Mouse (Mus musculus) neural tube, embryonic 14.5 days (tissue): ENCODE measurements around the gene Acot6. TPM values are rescaled to one million over a fixed set of nuclear protein-coding genes. Genes with fewer than 3 reads are reported as not detected.
A peak's percentile ranks its signal among the peaks of the same experiment; 100 is the strongest.
"Not testable (repeated sequence)": the region's sequence is repeated elsewhere in the genome, so short reads cannot be mapped to it uniquely, and the experiment has no call there.

Source experiments
- ATAC-seq: fragments of 200-750 bp; cut with Nextera tagmentation; 2 replicates; pipeline ENCODE4 v1.8.0; 2017; ENCODE audit warnings: low read depth, mild to moderate bottlenecking, moderate TSS enrichment, moderate library complexity
- H3K27ac ChIP-seq: fragments of 300-500 bp; sonication (generic); 2 replicates; pipeline ENCODE4 v1.5.1; 2014; ENCODE audit warnings: low read depth, mild to moderate bottlenecking, control low read depth, low read length, moderate library complexity, mixed read lengths
- H3K27me3 ChIP-seq: fragments of 300-500 bp; sonication (generic); 2 replicates; pipeline ENCODE4 v1.6.1; 2014; ENCODE audit warnings: low read length; ENCODE audit not compliant: control insufficient read depth, insufficient read depth
- H3K36me3 ChIP-seq: fragments of 300-500 bp; sonication (generic); 2 replicates; pipeline ENCODE4 v1.6.1; 2014; ENCODE audit warnings: low read length, mixed read lengths; ENCODE audit not compliant: control insufficient read depth, insufficient read depth
- H3K4me1 ChIP-seq: fragments of 300-500 bp; sonication (generic); 2 replicates; pipeline ENCODE4 v1.6.1; 2014; ENCODE audit warnings: low read length; ENCODE audit not compliant: control insufficient read depth, insufficient read depth
- H3K4me2 ChIP-seq: fragments of 300-500 bp; sonication (generic); 2 replicates; pipeline ENCODE4 v1.6.1; 2014; ENCODE audit warnings: mild to moderate bottlenecking, low read depth, low read length, control low read depth
- H3K4me3 ChIP-seq: fragments of 300-500 bp; sonication (generic); 2 replicates; pipeline ENCODE4 v1.5.1; 2014; ENCODE audit warnings: low read depth, low read length, control low read depth, mixed read lengths
- H3K9ac ChIP-seq: fragments of 300-500 bp; sonication (generic); replicated peaks from 2 replicates; pipeline ENCODE4 v1.6.1; 2014; ENCODE audit warnings: low read depth, mild to moderate bottlenecking, control low read depth, low read length, mixed read lengths
- H3K9me3 ChIP-seq: fragments of 300-500 bp; sonication (generic); 2 replicates; pipeline ENCODE4 v1.6.1; 2016; ENCODE audit warnings: low read length; ENCODE audit not compliant: control insufficient read depth
- WGBS: fragments of 180-500 bp; shearing (Covaris S2); extraction: QIAGEN DNeasy Blood & Tissue Kit; methylation state at CpG from one replicate; pipeline ENCODE4 v1.1.7; 2014; 5-methylcytosine and 5-hydroxymethylcytosine counted together
- polyA plus RNA-seq: library from polyadenylated mRNA; unstranded; fragments of >200 nt; fragmentation: Nextera tagmentation; extraction: Ambion mirVana; gene quantifications from 2 replicates; pipeline ENCODE4 v1.2.1, GENCODE M21; 2014

The Acot6 gene
- polyA plus RNA-seq, 1 experiment from 2014 or later, result 1.9 TPM

GRCm38 (mm10) chr12:84083842-84084241 lies 16.6 kb upstream of the Acot6 start:
- 92% methylated on average over 2 of the region's 2 CpGs for whole genome bisulfite sequencing
- H3K27ac ChIP-seq, result no peak overlapping the region
- no peaks in the 10 kb centered on the region for H3K27me3 ChIP-seq

GRCm38 (mm10) chr12:84084581-84084980 lies 15.9 kb upstream of the Acot6 start:
- no peaks in the 10 kb centered on the region for H3K4me1 ChIP-seq
- no peaks in the 10 kb centered on the region; the same call in 1 of the 2 replicates for H3K9me3 ChIP-seq
- no peaks in the 10 kb centered on the region for H3K27me3 ChIP-seq
- 93% methylated on average over 4 of the region's 4 CpGs for WGBS
- H3K4me3 ChIP-seq, result no peak overlapping the region
- H3K27ac ChIP-seq, result no peak overlapping the region
- ATAC-seq, result no peak
- H3K4me2 ChIP-seq, result no peak overlapping the region
- no peak overlapping the region for H3K9ac ChIP-seq
- no peaks in the 10 kb centered on the region for H3K36me3 ChIP-seq

More at GRCm38 (mm10) chr12:84083842-84084241, 16.6 kb upstream of the Acot6 start:
- H3K36me3 ChIP-seq, result no peaks in the 10 kb centered on the region
- H3K9ac ChIP-seq, result no peak overlapping the region
- no peaks in the 10 kb centered on the region for H3K4me1 ChIP-seq
- ATAC-seq, result no peak
- no peaks in the 10 kb centered on the region for H3K9me3 ChIP-seq
- no peak overlapping the region for H3K4me2 ChIP-seq
- H3K4me3 ChIP-seq, result no peak overlapping the region

- ATAC-seq, result not testable (repeated sequence)
Observed at GRCm38 (mm10) chr12:84094666-84095065, 5.8 kb upstream of the Acot6 start.

GRCm38 (mm10) chr12:84099605-84100004 lies 849 bp upstream of the Acot6 start:
- H3K27me3 ChIP-seq, result no peaks in the 10 kb centered on the region

More at GRCm38 (mm10) chr12:84094666-84095065, 5.8 kb upstream of the Acot6 start:
- not testable (repeated sequence) for H3K36me3 ChIP-seq, H3K4me1 ChIP-seq, H3K27ac ChIP-seq, H3K9ac ChIP-seq, H3K4me2 ChIP-seq, H3K27me3 ChIP-seq, H3K9me3 ChIP-seq, H3K4me3 ChIP-seq
- WGBS, result 92% methylated on average over 5 of the region's 5 CpGs

GRCm38 (mm10) chr12:84100071-84100470 lies 383 bp upstream of the Acot6 start:
- peak overlapping the region; percentile 60 for H3K4me2 ChIP-seq
- H3K27me3 ChIP-seq, result no peaks in the 10 kb centered on the region
- H3K9me3 ChIP-seq, result no peaks in the 10 kb centered on the region
- ATAC-seq, result no peak
- no peak overlapping the region for H3K27ac ChIP-seq
- no peaks in the 10 kb centered on the region for H3K36me3 ChIP-seq
- H3K4me1 ChIP-seq, result no peaks in the 10 kb centered on the region; the same call in 1 of the 2 replicates
- 28% methylated on average over 1 of the region's 1 CpGs for WGBS
- no peak overlapping the region; the same call in 1 of the 2 replicates for H3K4me3 ChIP-seq
- no peak overlapping the region for H3K9ac ChIP-seq

More at GRCm38 (mm10) chr12:84099605-84100004, 849 bp upstream of the Acot6 start:
- Histone ChIP-seq H3K36me3 (no peaks in the 10 kb centered on the region), H3K4me1 (no peaks in the 10 kb centered on the region; the same call in 1 of the 2 replicates), H3K27ac (no peak overlapping the region), H3K4me3 (no peak overlapping the region), H3K9me3 (no peaks in the 10 kb centered on the region), H3K9ac (no peak overlapping the region), H3K4me2 (no peak overlapping the region)
- ATAC-seq, result no peak
- 98% methylated on average over 2 of the region's 2 CpGs for WGBS

GRCm38 (mm10) chr12:84101493-84101845 lies 1.0 kb downstream of the Acot6 start:
- Histone ChIP-seq H3K4me2 (peak overlapping the region; percentile 60), H3K9me3 (no peaks in the 10 kb centered on the region), H3K9ac (no peak overlapping the region), H3K27me3 (no peaks in the 10 kb centered on the region), H3K4me1 (no peaks in the 10 kb centered on the region; the same call in 1 of the 2 replicates), H3K36me3 (no peaks in the 10 kb centered on the region), H3K4me3 (peak overlapping the region; percentile 45), H3K27ac (no peak overlapping the region)
- no peak for ATAC-seq
- WGBS, result 60% methylated on average over 2 of the region's 2 CpGs

GRCm38 (mm10) chr12:84107012-84107411 lies 6.6 kb downstream of the Acot6 start:
- ATAC-seq, result no peak
- Histone ChIP-seq H3K4me1 (no peaks in the 10 kb centered on the region), H3K27ac (no peak overlapping the region), H3K36me3 (no peaks in the 10 kb centered on the region), H3K9ac (no peak overlapping the region), H3K27me3 (no peaks in the 10 kb centered on the region), H3K4me2 (no peak overlapping the region), H3K9me3 (no peaks in the 10 kb centered on the region), H3K4me3 (no peak overlapping the region)
- 69% methylated on average over 3 of the region's 3 CpGs for WGBS

- no peak for ATAC-seq
- no peaks in the 10 kb centered on the region for H3K9me3 ChIP-seq
- 87% methylated on average over 1 of the region's 1 CpGs for WGBS
- H3K4me2 ChIP-seq, result no peak overlapping the region
- H3K4me3 ChIP-seq, result no peak overlapping the region
- H3K4me1 ChIP-seq, result no peaks in the 10 kb centered on the region
- H3K27ac ChIP-seq, result no peak overlapping the region
- no peak overlapping the region for H3K9ac ChIP-seq
- no peaks in the 10 kb centered on the region for H3K27me3 ChIP-seq
- H3K36me3 ChIP-seq, result no peaks in the 10 kb centered on the region
Observed at GRCm38 (mm10) chr12:84107692-84108091, 7.2 kb downstream of the Acot6 start.

- 88% methylated on average over 1 of the region's 1 CpGs for WGBS
- Histone ChIP-seq H3K4me1 (peaks cover 2% of the 10 kb centered on the region), H3K27ac (no peak overlapping the region), H3K4me3 (no peak overlapping the region), H3K9ac (no peak overlapping the region), H3K4me2 (no peak overlapping the region), H3K27me3 (no peaks in the 10 kb centered on the region), H3K9me3 (no peaks in the 10 kb centered on the region), H3K36me3 (no peaks in the 10 kb centered on the region)
- no peak for ATAC-seq
Observed at GRCm38 (mm10) chr12:84109924-84110323, 9.5 kb downstream of the Acot6 start.
